10 mouse cellular contexts compared by ENCODE assay signal in genomic region chr7:19341250-19341649, GRCm38 (mm10). TPM values are rescaled to one million over a fixed set of nuclear protein-coding genes. Genes with fewer than 3 reads are reported as not detected.
A peak's percentile ranks its signal among the peaks of the same experiment; 100 is the strongest.
DNase-seq lines count a peak whose midpoint lies in the region; ATAC-seq lines count a peak whose summit lies in the region.
"Had no signal": no experiment of that assay in that cellular context is flagged by ENCODE, and none has a peak within 500 bp of the region (broad histone marks: within the 10 kb centered on the region; RNA-seq: fewer than 3 reads in every experiment).

No protein-coding gene starts in this region.

- H3K27me3 ChIP-seq in limb, embryonic 12.5 days, result peaks cover 27% of the 10 kb centered on the region

- peaks cover 34% of the 10 kb centered on the region for H3K4me1 ChIP-seq in limb, embryonic 12.5 days (replicated peaks)

- H3K9me3 ChIP-seq in limb, embryonic 12.5 days, result no peaks in the 10 kb centered on the region

- H3K4me2 ChIP-seq in limb, embryonic 12.5 days, result peak overlapping the region; percentile 88

- H3K9ac ChIP-seq in limb, embryonic 12.5 days (replicated peaks), result no peak overlapping the region

- H3K27ac ChIP-seq in limb, embryonic 12.5 days, result no peak overlapping the region

- 22% methylated on average over 10 of the region's 10 CpGs for WGBS in limb, embryonic 12.5 days

- no peak overlapping the region for H3K4me3 ChIP-seq in limb, embryonic 12.5 days (replicated peaks)
- H3K4me3 ChIP-seq: erythroblast, embryonic 14.5 days had no signal

- DNase-seq in heart, adult 11 months, result peak; percentile 91
- no peak for DNase-seq in heart, adult 9 months (ENCODE audit: low spot score in 2 of 2)
- peak; percentile 53 for DNase-seq in testis, postnatal 14 days (ENCODE audit: low spot score)
- no peak for DNase-seq in testis, postnatal 10 days (ENCODE audit: low spot score)
- DNase-seq in T-cell, adult 2 months (ENCODE audit: low spot score), result no peak
- no peak for DNase-seq in thymus, postnatal 4 days
- no peak for DNase-seq in lung, postnatal 10 days
- DNase-seq: kidney, postnatal 36 days had no signal

- H3K36me3 ChIP-seq in limb, embryonic 12.5 days, result no peaks in the 10 kb centered on the region

- ATAC-seq in limb, embryonic 12.5 days (ENCODE audit: insufficient number of reproducible peaks, insufficient read depth, low FRiP score, low TSS enrichment, low read depth), result no peak

RNA-seq across cellular contexts. Expression of gene Ercc1, which starts 3.3 kb away (rescaled TPM):
- polyA plus RNA-seq in limb, embryonic 12.5 days (2016; fragmentation: Nextera tagmentation; extraction: Ambion mirVana), result 92.3 and 105 TPM in 2 replicates

RNA-seq across cellular contexts. Expression of gene Cd3eap, which starts 18.0 kb away (rescaled TPM):
- 28.4 TPM in 2 replicates for polyA plus RNA-seq in limb, embryonic 12.5 days (2016; fragmentation: Nextera tagmentation; extraction: Ambion mirVana)

RNA-seq across cellular contexts. Expression of gene Ppp1r13l, which starts 18.3 kb away (rescaled TPM):
- polyA plus RNA-seq in limb, embryonic 12.5 days (2016; fragmentation: Nextera tagmentation; extraction: Ambion mirVana), result 7.1 and 9.3 TPM in 2 replicates

RNA-seq across cellular contexts. Expression of gene Fosb, which starts 31.4 kb away (rescaled TPM):
- 0.18 and 0.20 TPM in 2 replicates for polyA plus RNA-seq in limb, embryonic 12.5 days (2016; fragmentation: Nextera tagmentation; extraction: Ambion mirVana)

RNA-seq across cellular contexts. Expression of gene Ercc2, which starts 40.6 kb away (rescaled TPM):
- 22.9 and 23.8 TPM in 2 replicates for polyA plus RNA-seq in limb, embryonic 12.5 days (2016; fragmentation: Nextera tagmentation; extraction: Ambion mirVana)

Comparison
In these comparisons a context has a peak if more than half of its experiments do, and no peak if none do; other contexts are left out.
1. DNase-seq: peak in heart, adult 11 months (single experiment) and testis, postnatal 14 days (single experiment); none in heart, adult 9 months (0 of 2), testis, postnatal 10 days (single experiment), T-cell, adult 2 months (single experiment), thymus, postnatal 4 days (single experiment) and lung, postnatal 10 days (single experiment).